Mouse (Mus musculus) midbrain, embryonic 15.5 days (tissue): ENCODE data around the gene Ccdc120. TPM values are rescaled to one million over a fixed set of nuclear protein-coding genes. Genes with fewer than 3 reads are reported as not detected.

ENCODE experiments used
- ATAC-seq: fragments of 200-750 bp; cut with Nextera tagmentation; replicated peaks from 2 replicates; pipeline ENCODE4 v1.8.0; 2017; ENCODE audit warnings: moderate TSS enrichment
- H3K27ac ChIP-seq: fragments of 300-500 bp; sonication (generic); 2 replicates; pipeline ENCODE4 v1.5.1; 2015; ENCODE audit warnings: mild to moderate bottlenecking, inconsistent platforms
- H3K27me3 ChIP-seq: fragments of 300-500 bp; sonication (generic); replicated peaks from 2 replicates; pipeline ENCODE4 v1.6.1; 2015; ENCODE audit warnings: inconsistent platforms
- H3K36me3 ChIP-seq: fragments of 300-500 bp; sonication (generic); replicated peaks from 2 replicates; pipeline ENCODE4 v1.6.1; 2015; ENCODE audit warnings: inconsistent platforms
- H3K4me1 ChIP-seq: fragments of 300-500 bp; sonication (generic); 2 replicates; pipeline ENCODE4 v1.6.1; 2015; ENCODE audit warnings: inconsistent platforms
- H3K4me2 ChIP-seq: fragments of 300-500 bp; sonication (generic); 2 replicates; pipeline ENCODE4 v1.6.1; 2015; ENCODE audit warnings: inconsistent platforms, mild to moderate bottlenecking, moderate library complexity
- H3K4me3 ChIP-seq: fragments of 300-500 bp; sonication (generic); 2 replicates; pipeline ENCODE4 v1.5.1; 2015; ENCODE audit warnings: mild to moderate bottlenecking, inconsistent platforms
- H3K9ac ChIP-seq: fragments of 300-500 bp; sonication (generic); 2 replicates; pipeline ENCODE4 v1.6.1; 2015; ENCODE audit warnings: mild to moderate bottlenecking, inconsistent platforms
- H3K9me3 ChIP-seq: fragments of 300-500 bp; sonication (generic); 2 replicates; pipeline ENCODE4 v1.6.1; 2016; ENCODE audit warnings: inconsistent platforms
- WGBS: fragments of 180-500 bp; shearing (Covaris S2); methylation state at CpG from one replicate; pipeline ENCODE4 v1.1.7; 2015; ENCODE audit warnings: mixed read lengths; 5-methylcytosine and 5-hydroxymethylcytosine counted together
- polyA plus RNA-seq: library from polyadenylated mRNA; unstranded; fragments of >200 nt; fragmentation: Nextera tagmentation; extraction: Ambion mirVana; gene quantifications from 2 replicates; pipeline ENCODE4 v1.2.1, GENCODE M21; 2015

The Ccdc120 gene
- polyA plus RNA-seq, 1 experiment from 2014 or later, result 85.2 TPM

DNA sequence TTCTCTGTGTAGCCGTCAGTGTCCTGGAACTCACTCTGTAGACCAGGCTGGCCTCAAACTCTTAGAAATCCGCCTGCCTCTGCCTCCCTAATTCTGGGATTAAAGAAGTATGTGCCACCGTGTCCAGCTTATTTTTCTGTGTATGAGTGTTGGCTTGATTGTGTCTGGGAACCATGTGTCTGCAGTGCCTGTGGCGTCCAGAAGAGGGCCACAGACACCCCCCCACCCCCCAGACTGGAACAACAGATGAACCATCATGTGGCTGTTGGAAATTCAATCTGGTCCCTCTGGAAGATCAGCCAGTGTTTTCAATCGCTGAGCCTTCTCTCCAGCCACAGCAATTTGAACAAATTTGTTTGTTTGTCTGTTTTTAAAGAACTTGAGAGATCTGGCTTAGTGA is 7.2 kb downstream of the Ccdc120 start:
- ATAC-seq, result no peak
- no peaks in the 10 kb centered on the region for H3K27me3 ChIP-seq
- H3K9me3 ChIP-seq, result no peaks in the 10 kb centered on the region
- no peak overlapping the region for H3K4me3 ChIP-seq
- no peak overlapping the region for H3K27ac ChIP-seq
- no peak overlapping the region for H3K9ac ChIP-seq
- H3K36me3 ChIP-seq, result no peaks in the 10 kb centered on the region
- 53% methylated on average over 5 of the region's 5 CpGs for WGBS
- H3K4me2 ChIP-seq, result no peak overlapping the region
- no peaks in the 10 kb centered on the region for H3K4me1 ChIP-seq

- no peak for ATAC-seq
- H3K27me3 ChIP-seq, result no peaks in the 10 kb centered on the region
- H3K4me1 ChIP-seq, result no peaks in the 10 kb centered on the region
- H3K27ac ChIP-seq, result no peak overlapping the region
- H3K4me2 ChIP-seq, result no peak overlapping the region
- H3K9me3 ChIP-seq, result no peaks in the 10 kb centered on the region
- no peak overlapping the region for H3K4me3 ChIP-seq
- 75% methylated on average over 5 of the region's 5 CpGs for WGBS
- no peaks in the 10 kb centered on the region for H3K36me3 ChIP-seq
- no peak overlapping the region for H3K9ac ChIP-seq
These were observed 9.6 kb downstream of the Ccdc120 start for GRCm38 (mm10) chrX:7741103-7741502.

DNA sequence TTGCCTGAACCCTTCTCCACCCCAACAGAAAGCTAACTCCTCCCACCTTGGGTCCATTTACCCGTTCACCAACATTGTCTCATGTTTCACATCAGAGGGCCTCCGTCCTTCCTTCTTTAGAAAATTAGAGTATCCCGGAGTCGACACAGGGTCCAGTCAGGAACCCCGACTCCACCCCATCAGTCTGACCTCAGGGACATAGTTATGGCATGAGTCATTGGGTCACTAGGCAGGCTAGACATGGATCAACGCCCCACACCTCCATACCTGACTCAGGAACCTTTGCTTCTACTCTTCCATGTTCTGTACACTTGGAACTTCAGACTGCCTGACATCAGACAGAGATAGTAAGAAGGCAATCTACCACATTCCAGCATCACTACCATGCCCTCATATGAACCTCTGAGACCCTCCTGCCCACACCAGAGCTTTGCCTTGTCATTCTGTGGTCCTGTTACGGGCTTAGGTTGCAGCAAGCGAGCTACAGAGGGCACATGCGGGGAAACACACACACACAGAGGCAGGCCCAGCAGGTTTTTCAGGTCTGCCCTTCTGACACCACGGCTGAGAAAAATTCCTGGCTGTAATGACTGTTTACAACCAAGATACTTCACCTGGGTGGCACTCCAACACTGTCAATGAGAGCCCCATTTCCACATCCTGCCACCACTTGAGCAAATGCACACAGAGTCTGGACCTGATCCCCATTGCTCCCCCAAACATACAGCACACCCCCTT is 10.5 kb downstream of the Ccdc120 start:
- Histone ChIP-seq H3K4me3 (no peak overlapping the region), H3K4me2 (no peak overlapping the region), H3K27me3 (no peaks in the 10 kb centered on the region), H3K27ac (no peak overlapping the region), H3K36me3 (no peaks in the 10 kb centered on the region), H3K9me3 (no peaks in the 10 kb centered on the region), H3K9ac (no peak overlapping the region), H3K4me1 (no peaks in the 10 kb centered on the region)
- 74% methylated on average over 10 of the region's 10 CpGs for WGBS
- no peak for ATAC-seq

DNA sequence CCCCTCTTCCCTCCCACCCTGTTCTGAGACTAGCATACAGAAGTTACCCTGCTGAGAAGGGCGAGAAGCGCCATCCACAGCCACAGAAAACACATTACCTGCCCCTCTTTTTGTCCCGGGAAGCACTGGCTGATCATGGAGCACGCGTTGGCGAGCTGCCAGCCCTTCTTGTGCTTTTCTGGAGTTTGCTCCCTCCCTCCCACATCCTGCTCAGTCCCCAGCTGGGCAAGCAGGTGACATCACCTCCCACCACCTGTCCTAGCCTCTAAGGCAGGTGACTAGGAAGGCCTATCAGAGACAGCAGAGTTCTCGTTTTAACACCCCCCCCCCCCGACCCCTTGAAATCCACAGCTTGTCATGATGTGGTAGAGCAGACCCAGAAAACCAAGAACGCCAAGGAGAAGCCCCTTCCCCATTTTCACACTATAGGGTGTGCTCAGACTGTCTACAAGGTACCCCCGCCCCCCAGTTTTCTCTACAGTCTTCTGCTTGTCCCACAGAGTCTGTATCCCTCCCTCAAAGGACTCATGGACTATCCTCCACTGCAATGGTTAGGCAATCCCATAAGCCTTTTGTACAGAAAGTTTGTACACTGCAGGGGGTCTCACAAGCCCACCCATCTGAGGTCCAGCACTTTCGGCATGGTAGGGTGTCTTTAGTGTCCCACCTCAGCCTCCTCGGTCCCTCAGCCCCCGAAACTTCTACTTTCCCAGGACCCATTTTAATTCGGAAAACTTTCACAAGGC is 11.2 kb downstream of the Ccdc120 start:
- no peak overlapping the region for H3K4me2 ChIP-seq
- H3K27me3 ChIP-seq, result no peaks in the 10 kb centered on the region
- no peaks in the 10 kb centered on the region for H3K9me3 ChIP-seq
- no peak overlapping the region for H3K9ac ChIP-seq
- no peak overlapping the region for H3K27ac ChIP-seq
- no peak for ATAC-seq
- no peaks in the 10 kb centered on the region for H3K36me3 ChIP-seq
- no peaks in the 10 kb centered on the region for H3K4me1 ChIP-seq
- 67% methylated on average over 14 of the region's 14 CpGs for WGBS
- H3K4me3 ChIP-seq, result no peak overlapping the region

GRCm38 (mm10) chrX:7733571-7734156 is 17.0 kb downstream of the Ccdc120 start:
- no peaks in the 10 kb centered on the region for H3K9me3 ChIP-seq
- no peaks in the 10 kb centered on the region for H3K27me3 ChIP-seq
- H3K4me1 ChIP-seq, result peaks cover 11% of the 10 kb centered on the region
- no peak for ATAC-seq
- 40% methylated on average over 26 of the region's 26 CpGs for WGBS
- no peaks in the 10 kb centered on the region for H3K36me3 ChIP-seq
- H3K27ac ChIP-seq, result no peak overlapping the region
- H3K9ac ChIP-seq, result no peak overlapping the region
- H3K4me2 ChIP-seq, result no peak overlapping the region
- H3K4me3 ChIP-seq, result no peak overlapping the region

GRCm38 (mm10) chrX:7728922-7729265 is 21.8 kb downstream of the Ccdc120 start:
- Histone ChIP-seq H3K36me3 (no peaks in the 10 kb centered on the region), H3K27me3 (no peaks in the 10 kb centered on the region), H3K4me2 (peak overlapping the region; percentile 55), H3K4me1 (peaks cover 11% of the 10 kb centered on the region), H3K9ac (peak overlapping the region; percentile 53), H3K9me3 (no peaks in the 10 kb centered on the region), H3K4me3 (peak overlapping the region; percentile 51), H3K27ac (peak overlapping the region; percentile 83)
- 32% methylated on average over 4 of the region's 4 CpGs for WGBS
- no peak; the same call in 1 of the 2 replicates for ATAC-seq

DNA sequence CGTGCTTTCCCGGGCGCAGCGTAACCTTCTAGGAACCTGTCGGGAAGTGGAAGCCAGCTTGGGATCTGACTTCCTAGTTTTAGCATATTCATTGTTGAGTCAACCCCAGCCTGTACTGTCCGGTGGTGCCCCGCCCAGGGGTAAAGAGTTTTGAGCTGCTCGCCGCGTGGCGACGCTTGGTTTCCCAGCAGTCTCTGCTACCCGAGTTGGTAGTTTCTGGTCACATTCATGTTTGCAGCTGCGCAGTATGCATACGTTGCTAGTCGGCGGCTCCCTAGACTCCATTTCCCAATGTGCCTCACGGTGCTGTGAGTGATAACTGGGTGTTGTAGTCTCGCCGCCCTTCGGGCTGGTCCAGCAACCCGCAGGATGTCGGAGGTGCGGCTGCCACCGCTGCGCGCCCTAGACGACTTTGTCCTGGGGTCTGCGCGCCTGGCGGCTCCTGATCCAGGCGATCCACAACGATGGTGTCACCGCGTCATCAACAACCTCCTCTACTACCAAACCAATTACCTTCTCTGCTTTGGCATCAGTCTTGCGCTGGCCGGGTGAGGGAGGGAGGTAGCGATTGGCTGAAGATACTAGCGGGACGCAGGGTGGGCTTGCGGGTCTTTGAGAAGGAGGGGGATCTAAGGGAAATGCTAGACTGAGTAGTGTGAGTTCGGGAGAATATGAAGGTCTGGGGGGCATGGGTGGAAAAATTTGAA is 22.3 kb downstream of the Ccdc120 start, which contains the start of gene Praf2:
Praf2 (plus strand) TSS at position 225 of the 707 bp plus-strand sequence.
- Histone ChIP-seq H3K9me3 (no peaks in the 10 kb centered on the region), H3K4me1 (peaks cover 11% of the 10 kb centered on the region), H3K27me3 (no peaks in the 10 kb centered on the region), H3K9ac (peak within 1 kb of the TSS; percentile 53), H3K27ac (peak within 1 kb of the TSS; percentile 83), H3K36me3 (no peaks in the 10 kb centered on the region), H3K4me3 (peak within 1 kb of the TSS; percentile 51), H3K4me2 (peak within 1 kb of the TSS; percentile 55)
- peak; percentile 95 for ATAC-seq
- WGBS, result 19% methylated on average over 42 of the region's 42 CpGs

DNA sequence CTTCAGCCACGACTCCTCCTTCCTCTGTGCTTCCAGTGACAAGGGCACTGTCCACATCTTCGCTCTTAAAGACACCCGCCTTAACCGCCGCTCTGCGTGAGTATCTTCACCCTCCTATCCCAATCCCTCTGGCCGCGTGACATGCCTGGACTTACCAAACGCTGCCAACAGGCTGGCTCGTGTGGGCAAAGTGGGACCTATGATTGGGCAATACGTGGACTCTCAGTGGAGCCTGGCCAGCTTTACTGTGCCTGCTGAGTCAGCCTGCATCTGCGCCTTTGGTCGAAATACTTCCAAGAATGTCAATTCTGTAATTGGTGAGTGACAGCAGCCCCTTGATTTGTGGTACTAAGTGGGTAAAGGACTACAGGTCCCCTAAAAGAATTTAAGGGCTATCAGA is 23.5 kb downstream of the Ccdc120 start:
- WGBS, result 92% methylated on average over 13 of the region's 13 CpGs
- Histone ChIP-seq H3K4me1 (peaks cover 17% of the 10 kb centered on the region), H3K27ac (no peak overlapping the region), H3K9ac (no peak overlapping the region), H3K9me3 (no peaks in the 10 kb centered on the region), H3K4me3 (no peak overlapping the region), H3K4me2 (no peak overlapping the region), H3K36me3 (no peaks in the 10 kb centered on the region), H3K27me3 (no peaks in the 10 kb centered on the region)
- no peak for ATAC-seq

- Histone ChIP-seq H3K4me1 (peaks cover 20% of the 10 kb centered on the region), H3K27ac (no peak overlapping the region), H3K36me3 (no peaks in the 10 kb centered on the region), H3K27me3 (no peaks in the 10 kb centered on the region), H3K9ac (no peak overlapping the region), H3K9me3 (no peaks in the 10 kb centered on the region), H3K4me2 (no peak overlapping the region), H3K4me3 (no peak overlapping the region)
- WGBS, result 82% methylated on average over 12 of the region's 12 CpGs
- no peak for ATAC-seq
These were observed 24.9 kb downstream of the Ccdc120 start for GRCm38 (mm10) chrX:7725841-7726240.

- H3K4me2 ChIP-seq, result no peak overlapping the region
- H3K4me1 ChIP-seq, result peaks cover 12% of the 10 kb centered on the region
- H3K9ac ChIP-seq, result no peak overlapping the region
- no peak overlapping the region for H3K27ac ChIP-seq
- no peaks in the 10 kb centered on the region for H3K27me3 ChIP-seq
- H3K36me3 ChIP-seq, result no peaks in the 10 kb centered on the region
- no peak overlapping the region for H3K4me3 ChIP-seq
- no peak for ATAC-seq
- WGBS, result 80% methylated on average over 7 of the region's 7 CpGs
- H3K9me3 ChIP-seq, result no peaks in the 10 kb centered on the region
These were observed 26.6 kb downstream of the Ccdc120 start for GRCm38 (mm10) chrX:7724135-7724534.

GRCm38 (mm10) chrX:7722691-7723090 is 28.0 kb downstream of the Ccdc120 start:
- Histone ChIP-seq H3K4me1 (peaks cover 9% of the 10 kb centered on the region), H3K9ac (peak overlapping the region; percentile 55), H3K4me2 (peak overlapping the region; percentile 63), H3K27ac (no peak overlapping the region), H3K36me3 (no peaks in the 10 kb centered on the region), H3K9me3 (no peaks in the 10 kb centered on the region), H3K27me3 (no peaks in the 10 kb centered on the region), H3K4me3 (peak overlapping the region; percentile 55)
- WGBS, result 32% methylated on average over 4 of the region's 4 CpGs
- ATAC-seq, result no peak

DNA sequence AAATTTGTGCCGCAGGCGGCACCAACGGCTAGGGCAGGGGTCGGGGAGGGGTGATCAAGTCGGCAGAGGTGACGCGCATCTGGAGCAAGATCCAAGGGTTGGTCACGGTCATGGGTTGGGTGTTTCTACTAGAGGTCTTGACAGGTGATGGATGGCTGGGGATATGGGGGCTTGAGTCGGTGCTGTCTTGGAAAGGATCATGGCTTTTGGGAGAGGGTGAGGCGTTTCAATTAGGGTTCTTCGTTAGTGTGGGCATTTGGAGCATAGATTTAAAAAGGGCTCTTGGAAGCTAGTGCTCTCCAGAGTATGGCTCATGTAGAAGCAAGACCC is 28.5 kb downstream of the Ccdc120 start:
- Histone ChIP-seq H3K4me3 (peak overlapping the region; percentile 55), H3K27me3 (no peaks in the 10 kb centered on the region), H3K4me2 (peak overlapping the region; percentile 63), H3K9ac (peak overlapping the region; percentile 55), H3K36me3 (no peaks in the 10 kb centered on the region), H3K9me3 (no peaks in the 10 kb centered on the region), H3K27ac (peak overlapping the region; percentile 94; the same call in 1 of the 2 replicates), H3K4me1 (peaks cover 9% of the 10 kb centered on the region)
- no peak; the same call in 1 of the 2 replicates for ATAC-seq
- 22% methylated on average over 11 of the region's 11 CpGs for WGBS
